Mouse (Mus musculus) heart, adult 18-20 months (tissue): ENCODE results near the gene Efl1. TPM values are rescaled to one million over a fixed set of nuclear protein-coding genes. Genes with fewer than 3 reads are reported as not detected.
A peak's percentile ranks its signal among the peaks of the same experiment; 100 is the strongest.
"Not testable (repeated sequence)": the region's sequence is repeated elsewhere in the genome, so short reads cannot be mapped to it uniquely, and the experiment has no call there.

Experiments used
- DNase-seq, 2 experiments: peaks; one replicate each; pipeline ENCODE4 v3.0.0; 2021 to 2022; ENCODE audit warnings: mixed read lengths in 1 of 2
- total RNA-seq, 2 experiments: library from RNA; stranded (reverse); gene quantifications; 2 replicates each; pipeline ENCODE4 v1.2.3; 2021

Gene Efl1
- total RNA-seq, 2 experiments from 2014 or later: 8.6 to 10.6 TPM

GRCm38 (mm10) chr7:82719740-82720139, 71.3 kb downstream of the Efl1 start:
- no peak for DNase-seq

GRCm38 (mm10) chr7:82720501-82720900, 72.1 kb downstream of the Efl1 start:
- DNase-seq: no peak

GRCm38 (mm10) chr7:82720906-82721305, 72.5 kb downstream of the Efl1 start:
- no peak for DNase-seq

- no peak for DNase-seq
These were observed 74.2 kb downstream of the Efl1 start for GRCm38 (mm10) chr7:82722486-82723123.

GRCm38 (mm10) chr7:82723151-82723871, 74.9 kb downstream of the Efl1 start:
- no peak for DNase-seq

GRCm38 (mm10) chr7:82724491-82724890, 76.1 kb downstream of the Efl1 start:
- DNase-seq: no peak

GRCm38 (mm10) chr7:82725006-82725636, 76.7 kb downstream of the Efl1 start:
- DNase-seq: no peak

- no peak for DNase-seq
These were observed 77.5 kb downstream of the Efl1 start for GRCm38 (mm10) chr7:82725741-82726450.

- DNase-seq: no peak
These were observed 78.7 kb downstream of the Efl1 start for GRCm38 (mm10) chr7:82727066-82727465.

- not testable (repeated sequence) for DNase-seq
These were observed 80.6 kb downstream of the Efl1 start for GRCm38 (mm10) chr7:82729009-82729408.

- DNase-seq: no peak
These were observed 84.7 kb downstream of the Efl1 start for GRCm38 (mm10) chr7:82733118-82733517.

- no peak for DNase-seq
These were observed 85.6 kb downstream of the Efl1 start for GRCm38 (mm10) chr7:82733995-82734394.

- DNase-seq: no peak
These were observed 86.6 kb downstream of the Efl1 start for GRCm38 (mm10) chr7:82734748-82735600.

GRCm38 (mm10) chr7:82743116-82743765, 94.8 kb downstream of the Efl1 start:
- DNase-seq: peak; percentile 54 to 70

GRCm38 (mm10) chr7:82744167-82744715, 95.8 kb downstream of the Efl1 start:
- DNase-seq: no peak

GRCm38 (mm10) chr7:82748812-82749211, 100.4 kb downstream of the Efl1 start:
- DNase-seq: no peak

- no peak for DNase-seq
These were observed 100.8 kb downstream of the Efl1 start for GRCm38 (mm10) chr7:82749239-82749638.

GRCm38 (mm10) chr7:82752171-82753085, 104.0 kb downstream of the Efl1 start:
- peak; percentile 22 to 23 for DNase-seq

GRCm38 (mm10) chr7:82755602-82756155, 107.3 kb downstream of the Efl1 start:
- DNase-seq: no peak
